Mouse (Mus musculus): Measurements from ENCODE around the gene Sstr3. TPM values are rescaled to one million over a fixed set of nuclear protein-coding genes. Genes with fewer than 3 reads are reported as not detected.

Gene Sstr3
- polyA plus RNA-seq, 1 experiment from 2014 or later: not detected

DNA sequence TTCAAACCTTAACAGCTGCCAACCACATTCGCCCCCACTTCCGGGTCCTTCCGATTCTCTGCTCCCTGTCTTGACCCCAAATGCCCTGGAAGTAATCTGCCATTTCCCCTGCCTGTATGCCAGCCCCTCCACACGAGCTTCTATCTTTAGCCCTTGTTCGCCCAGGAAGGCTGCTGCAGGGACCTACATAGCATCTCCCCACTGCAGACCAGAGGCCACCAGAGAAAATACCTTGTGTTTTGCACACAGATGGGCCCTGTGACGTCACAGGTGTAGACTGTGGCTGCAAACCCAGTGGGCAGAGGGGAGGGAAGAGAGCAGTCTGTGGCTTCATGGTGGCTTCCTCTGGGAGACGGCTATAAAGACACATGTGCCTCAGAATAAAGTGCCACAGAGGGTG is 26.3 kb downstream of the Sstr3 start:
- Histone ChIP-seq H3K9me3 (ENCODE audit: control insufficient read depth, low read length) (no peaks in the 10 kb centered on the region), H3K36me3 (ENCODE audit: control insufficient read depth, insufficient read depth, low read length) (no peaks in the 10 kb centered on the region), H3K9ac (ENCODE audit: low read depth, low read length) (no peak overlapping the region), H3K27ac (ENCODE audit: low read depth, low read length) (no peak overlapping the region), H3K4me2 (no peak overlapping the region), H3K4me1 (replicated peaks; ENCODE audit: control insufficient read depth, insufficient read depth, low read length) (peaks cover 3% of the 10 kb centered on the region), H3K4me3 (ENCODE audit: low read depth, low read length) (no peak overlapping the region), H3K27me3 (replicated peaks; ENCODE audit: control insufficient read depth, insufficient read depth, low read length) (no peaks in the 10 kb centered on the region)
- ATAC-seq (replicated peaks; ENCODE audit: low FRiP score): no peak
- 54% methylated on average over 7 of the region's 7 CpGs for WGBS
- no peak for DNase-seq (ENCODE audit: low spot score)

GRCm38 (mm10) chr15:78515759-78516158 is 28.7 kb downstream of the Sstr3 start:
- Histone ChIP-seq H3K27me3 (replicated peaks; ENCODE audit: control insufficient read depth, insufficient read depth, low read length) (no peaks in the 10 kb centered on the region), H3K9me3 (ENCODE audit: control insufficient read depth, low read length) (no peaks in the 10 kb centered on the region), H3K4me1 (replicated peaks; ENCODE audit: control insufficient read depth, insufficient read depth, low read length) (peaks cover 3% of the 10 kb centered on the region; the same call in 1 of the 2 replicates), H3K9ac (ENCODE audit: low read depth, low read length) (no peak overlapping the region), H3K4me2 (no peak overlapping the region), H3K27ac (ENCODE audit: low read depth, low read length) (no peak overlapping the region), H3K36me3 (ENCODE audit: control insufficient read depth, insufficient read depth, low read length) (no peaks in the 10 kb centered on the region), H3K4me3 (ENCODE audit: low read depth, low read length) (no peak overlapping the region)
- no peak for DNase-seq (ENCODE audit: low spot score)
- WGBS: 66% methylated on average over 6 of the region's 6 CpGs
- ATAC-seq (replicated peaks; ENCODE audit: low FRiP score): no peak

DNA sequence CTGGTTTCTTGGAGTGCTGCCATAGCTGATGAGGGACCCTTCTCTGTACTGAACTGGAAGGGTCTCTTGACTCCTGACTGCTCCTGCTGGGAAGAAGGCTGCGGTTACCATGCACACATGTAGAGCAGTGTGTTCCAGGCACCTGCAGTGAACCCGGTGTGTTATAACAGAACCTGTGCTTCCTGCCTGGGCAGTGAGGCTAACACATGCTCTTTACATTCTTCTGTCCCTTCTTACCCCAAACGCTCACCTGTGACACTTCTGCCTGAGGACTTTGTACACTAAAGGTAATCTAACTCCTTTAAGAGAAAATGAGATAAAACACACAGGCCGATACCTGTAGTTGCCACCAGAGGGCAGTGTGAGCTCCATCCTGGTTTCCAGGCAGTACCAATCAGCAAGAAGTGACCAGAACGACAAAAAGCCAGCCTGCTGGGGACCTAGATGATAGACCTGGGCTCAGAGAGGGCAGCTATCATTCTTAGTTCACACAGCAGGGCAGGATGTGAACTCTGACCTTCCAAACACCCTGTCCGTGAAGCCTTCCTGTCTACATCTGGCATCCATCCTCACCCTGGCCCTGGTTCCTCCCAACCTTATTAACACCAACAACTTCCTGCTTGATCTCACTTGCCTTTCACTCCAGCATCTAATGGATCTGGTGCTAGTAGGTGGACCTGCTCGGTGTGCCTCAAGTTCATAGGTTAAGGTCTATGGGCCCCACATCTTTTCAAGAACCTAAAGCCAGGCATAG is 29.9 kb downstream of the Sstr3 start:
- H3K27me3 ChIP-seq (replicated peaks; ENCODE audit: control insufficient read depth, insufficient read depth, low read length): no peaks in the 10 kb centered on the region
- WGBS: 27% methylated on average over 7 of the region's 7 CpGs
- ATAC-seq (replicated peaks; ENCODE audit: low FRiP score): no peak
- peak; percentile 73 for DNase-seq (ENCODE audit: low spot score)
- H3K9me3 ChIP-seq (ENCODE audit: control insufficient read depth, low read length): no peaks in the 10 kb centered on the region
- no peaks in the 10 kb centered on the region for H3K36me3 ChIP-seq (ENCODE audit: control insufficient read depth, insufficient read depth, low read length)
- no peak overlapping the region for H3K4me3 ChIP-seq (ENCODE audit: low read depth, low read length)
- H3K9ac ChIP-seq (ENCODE audit: low read depth, low read length): no peak overlapping the region
- H3K27ac ChIP-seq (ENCODE audit: low read depth, low read length): no peak overlapping the region
- H3K4me1 ChIP-seq (replicated peaks; ENCODE audit: control insufficient read depth, insufficient read depth, low read length): peaks cover 7% of the 10 kb centered on the region; the same call in 1 of the 2 replicates
- no peak overlapping the region for H3K4me2 ChIP-seq

GRCm38 (mm10) chr15:78513019-78513418 is 31.5 kb downstream of the Sstr3 start:
- no peak for ATAC-seq (replicated peaks; ENCODE audit: low FRiP score)
- H3K27ac ChIP-seq (ENCODE audit: low read depth, low read length): no peak overlapping the region; the same call in 1 of the 2 replicates

GRCm38 (mm10) chr15:78511951-78512350 is 32.5 kb downstream of the Sstr3 start:
- WGBS: 55% methylated on average over 7 of the region's 7 CpGs
- no peaks in the 10 kb centered on the region for H3K27me3 ChIP-seq (replicated peaks; ENCODE audit: control insufficient read depth, insufficient read depth, low read length)
- no peak overlapping the region for H3K27ac ChIP-seq (ENCODE audit: low read depth, low read length)
- H3K36me3 ChIP-seq (ENCODE audit: control insufficient read depth, insufficient read depth, low read length): no peaks in the 10 kb centered on the region
- no peak overlapping the region for H3K9ac ChIP-seq (ENCODE audit: low read depth, low read length)
- H3K4me1 ChIP-seq (replicated peaks; ENCODE audit: control insufficient read depth, insufficient read depth, low read length): peaks cover 7% of the 10 kb centered on the region; the same call in 1 of the 2 replicates
- no peak overlapping the region for H3K4me2 ChIP-seq
- DNase-seq (ENCODE audit: low spot score) (no peak), ATAC-seq (replicated peaks; ENCODE audit: low FRiP score) (no peak)
- no peak overlapping the region for H3K4me3 ChIP-seq (ENCODE audit: low read depth, low read length)
- no peaks in the 10 kb centered on the region for H3K9me3 ChIP-seq (ENCODE audit: control insufficient read depth, low read length)

More at GRCm38 (mm10) chr15:78513019-78513418, 31.5 kb downstream of the Sstr3 start:
- Histone ChIP-seq H3K4me1 (replicated peaks; ENCODE audit: control insufficient read depth, insufficient read depth, low read length) (peaks cover 7% of the 10 kb centered on the region; the same call in 1 of the 2 replicates), H3K4me2 (no peak overlapping the region), H3K36me3 (ENCODE audit: control insufficient read depth, insufficient read depth, low read length) (no peaks in the 10 kb centered on the region), H3K9ac (ENCODE audit: low read depth, low read length) (no peak overlapping the region), H3K27me3 (replicated peaks; ENCODE audit: control insufficient read depth, insufficient read depth, low read length) (no peaks in the 10 kb centered on the region), H3K4me3 (ENCODE audit: low read depth, low read length) (no peak overlapping the region), H3K9me3 (ENCODE audit: control insufficient read depth, low read length) (no peaks in the 10 kb centered on the region)
- 78% methylated on average over 14 of the region's 14 CpGs for WGBS
- no peak for DNase-seq (ENCODE audit: low spot score)

DNA sequence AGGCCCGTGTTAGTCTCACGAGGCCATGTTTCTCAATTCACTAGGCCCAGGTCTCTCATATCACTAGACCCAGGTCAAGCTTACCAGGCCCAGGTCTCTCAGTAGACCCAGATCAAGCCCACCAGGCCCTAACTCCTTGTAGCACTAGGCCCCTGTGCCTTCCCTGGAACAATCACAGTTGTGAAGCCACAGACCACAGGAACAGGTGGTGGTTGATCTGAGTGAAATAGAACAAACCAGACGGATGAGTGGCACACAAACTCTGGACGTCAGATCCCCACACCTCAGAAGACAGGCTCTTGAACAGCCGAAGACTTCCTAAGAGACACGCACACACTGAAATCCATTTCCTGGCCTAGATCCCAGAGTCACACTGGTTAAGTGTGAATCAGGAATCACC is 33.7 kb downstream of the Sstr3 start:
- ATAC-seq (replicated peaks; ENCODE audit: low FRiP score) (no peak), DNase-seq (ENCODE audit: low spot score) (no peak)
- no peak overlapping the region for H3K27ac ChIP-seq (ENCODE audit: low read depth, low read length)
- no peaks in the 10 kb centered on the region for H3K9me3 ChIP-seq (ENCODE audit: control insufficient read depth, low read length)
- no peaks in the 10 kb centered on the region for H3K36me3 ChIP-seq (ENCODE audit: control insufficient read depth, insufficient read depth, low read length)
- 83% methylated on average over 6 of the region's 6 CpGs for WGBS
- H3K9ac ChIP-seq (ENCODE audit: low read depth, low read length): no peak overlapping the region
- no peak overlapping the region for H3K4me2 ChIP-seq
- H3K4me1 ChIP-seq (replicated peaks; ENCODE audit: control insufficient read depth, insufficient read depth, low read length): peaks cover 7% of the 10 kb centered on the region; the same call in 1 of the 2 replicates
- no peaks in the 10 kb centered on the region for H3K27me3 ChIP-seq (replicated peaks; ENCODE audit: control insufficient read depth, insufficient read depth, low read length)
- no peak overlapping the region for H3K4me3 ChIP-seq (ENCODE audit: low read depth, low read length)

- H3K27me3 ChIP-seq (replicated peaks; ENCODE audit: control insufficient read depth, insufficient read depth, low read length): no peaks in the 10 kb centered on the region
- H3K9me3 ChIP-seq (ENCODE audit: control insufficient read depth, low read length): no peaks in the 10 kb centered on the region
- H3K27ac ChIP-seq (ENCODE audit: low read depth, low read length): no peak overlapping the region
- DNase-seq (ENCODE audit: low spot score) (no peak), ATAC-seq (replicated peaks; ENCODE audit: low FRiP score) (no peak)
- no peak overlapping the region for H3K9ac ChIP-seq (ENCODE audit: low read depth, low read length)
- H3K4me2 ChIP-seq: peak overlapping the region; percentile 14; the same call in 1 of the 2 replicates
- no peaks in the 10 kb centered on the region for H3K36me3 ChIP-seq (ENCODE audit: control insufficient read depth, insufficient read depth, low read length)
- H3K4me1 ChIP-seq (replicated peaks; ENCODE audit: control insufficient read depth, insufficient read depth, low read length): peaks cover 7% of the 10 kb centered on the region; the same call in 1 of the 2 replicates
- 68% methylated on average over 8 of the region's 8 CpGs for WGBS
- no peak overlapping the region for H3K4me3 ChIP-seq (ENCODE audit: low read depth, low read length)
These were observed 34.3 kb downstream of the Sstr3 start for GRCm38 (mm10) chr15:78510121-78510576.

DNA sequence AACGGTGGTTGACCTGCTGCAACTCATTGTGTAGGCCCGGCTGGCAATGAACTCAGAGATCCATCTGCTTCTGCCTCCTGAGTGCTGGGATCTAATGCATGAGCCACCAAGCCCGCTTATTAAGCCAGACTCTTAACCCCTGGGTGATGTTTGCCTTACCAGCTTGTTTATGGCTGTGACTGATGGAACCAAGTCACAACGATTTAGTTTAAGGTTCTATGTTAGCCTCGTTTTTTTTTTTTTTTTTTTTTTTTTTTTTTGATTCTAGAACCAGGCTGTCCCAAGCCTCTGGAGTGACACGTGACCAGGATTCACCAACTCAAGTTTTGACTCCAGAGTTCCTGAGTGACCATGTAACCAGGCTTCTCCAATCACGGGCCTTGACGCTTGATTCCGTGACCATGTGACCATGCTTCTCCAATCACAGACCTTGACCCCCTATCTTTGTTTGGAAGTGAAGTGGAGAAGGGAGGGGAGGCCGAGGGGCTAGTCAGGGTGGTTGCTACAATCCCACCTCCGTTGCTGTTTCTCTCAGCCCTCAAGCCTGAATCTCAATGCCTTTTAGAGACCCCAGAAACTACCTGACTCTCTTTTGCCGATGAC is 35.1 kb downstream of the Sstr3 start:
- DNase-seq (ENCODE audit: low spot score) (no peak), ATAC-seq (replicated peaks; ENCODE audit: low FRiP score) (no peak)
- no peak overlapping the region for H3K27ac ChIP-seq (ENCODE audit: low read depth, low read length)
- H3K36me3 ChIP-seq (ENCODE audit: control insufficient read depth, insufficient read depth, low read length): no peaks in the 10 kb centered on the region
- H3K9me3 ChIP-seq (ENCODE audit: control insufficient read depth, low read length): no peaks in the 10 kb centered on the region; the same call in 1 of the 2 replicates
- H3K4me2 ChIP-seq: peak overlapping the region; percentile 14; the same call in 1 of the 2 replicates
- H3K27me3 ChIP-seq (replicated peaks; ENCODE audit: control insufficient read depth, insufficient read depth, low read length): no peaks in the 10 kb centered on the region
- no peak overlapping the region for H3K4me3 ChIP-seq (ENCODE audit: low read depth, low read length)
- WGBS: 46% methylated on average over 12 of the region's 12 CpGs
- H3K9ac ChIP-seq (ENCODE audit: low read depth, low read length): no peak overlapping the region
- H3K4me1 ChIP-seq (replicated peaks; ENCODE audit: control insufficient read depth, insufficient read depth, low read length): peaks cover 7% of the 10 kb centered on the region; the same call in 1 of the 2 replicates

All from liver, embryonic 11.5 days (tissue).